Mouse (Mus musculus): ENCODE measurements around the gene Rnf11.
"Not testable (repeated sequence)": the region's sequence is repeated elsewhere in the genome, so short reads cannot be mapped to it uniquely, and the experiment has no call there.

Gene Rnf11

DNA sequence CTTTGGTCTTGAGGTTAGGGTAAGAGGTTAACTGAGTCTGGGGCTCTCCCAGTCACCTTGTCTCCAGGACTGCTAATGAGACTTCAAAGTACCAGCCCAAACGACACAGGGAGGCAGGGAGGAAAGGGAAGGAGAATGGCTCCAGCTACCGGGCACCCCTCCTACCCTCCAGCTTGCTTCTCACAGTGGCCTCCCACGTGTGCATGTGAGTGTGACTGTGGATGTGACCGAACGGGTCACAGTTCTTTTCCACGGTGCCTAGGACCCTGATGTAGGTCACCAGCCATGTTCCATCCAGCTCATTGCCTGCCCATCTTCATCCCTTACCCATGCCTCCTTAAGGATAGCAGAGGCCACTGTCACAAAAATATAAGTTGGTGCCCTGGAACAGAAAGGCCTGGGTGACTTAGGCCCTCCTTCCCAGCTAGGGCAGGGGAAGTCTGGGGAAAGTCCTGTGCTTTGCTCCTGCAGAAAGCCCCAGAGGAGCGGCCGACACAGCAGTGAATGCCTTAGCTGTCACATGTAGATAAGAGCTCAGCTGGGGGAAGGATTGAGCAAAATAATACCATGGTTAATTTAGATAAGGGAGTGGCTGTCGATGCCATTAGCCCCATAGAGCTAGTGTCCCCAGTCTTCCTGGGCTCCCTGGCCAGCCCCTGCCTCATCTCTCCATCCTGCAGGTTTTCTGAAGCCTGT is 73.7 kb downstream of the Rnf11 start:
- no peak for DNase-seq

DNA sequence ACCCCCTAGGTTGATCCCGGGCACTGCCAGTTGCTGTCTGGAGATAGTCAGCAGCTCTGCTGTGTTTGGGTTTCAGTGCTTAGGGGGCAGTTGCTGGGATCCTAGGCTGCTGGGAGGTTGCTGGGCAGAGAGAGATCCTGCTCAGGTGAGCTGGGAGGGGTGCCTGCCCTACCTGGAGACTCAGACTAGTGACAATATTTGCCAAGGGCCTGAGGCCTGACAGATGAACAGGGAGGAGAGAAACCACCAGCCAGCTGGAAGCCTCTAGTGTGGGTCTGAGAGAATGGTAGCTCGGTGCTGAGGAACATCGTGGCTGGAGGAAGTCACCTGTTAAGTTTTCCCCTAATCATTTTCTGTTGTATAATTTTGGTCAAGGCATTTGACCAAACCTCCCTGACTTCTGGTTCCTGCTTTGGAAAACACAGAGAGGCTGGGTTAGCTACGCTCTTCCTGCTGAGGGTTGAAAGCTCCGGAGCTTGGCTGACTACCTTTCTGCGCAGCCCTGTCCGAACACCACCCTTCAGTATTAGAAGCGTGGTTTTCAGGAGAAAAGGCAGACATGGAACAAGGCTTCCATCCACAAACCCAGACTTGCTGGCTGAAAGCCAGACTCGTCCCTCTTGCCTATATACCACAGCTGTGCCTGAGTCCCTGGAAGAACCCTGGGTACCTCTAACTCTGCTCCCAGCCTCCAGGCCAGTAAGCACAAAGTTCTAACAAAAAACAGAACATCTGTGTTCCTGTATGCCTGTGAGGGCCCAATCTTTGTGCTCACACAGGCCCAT is 76.6 kb downstream of the Rnf11 start:
- no peak for DNase-seq

DNA sequence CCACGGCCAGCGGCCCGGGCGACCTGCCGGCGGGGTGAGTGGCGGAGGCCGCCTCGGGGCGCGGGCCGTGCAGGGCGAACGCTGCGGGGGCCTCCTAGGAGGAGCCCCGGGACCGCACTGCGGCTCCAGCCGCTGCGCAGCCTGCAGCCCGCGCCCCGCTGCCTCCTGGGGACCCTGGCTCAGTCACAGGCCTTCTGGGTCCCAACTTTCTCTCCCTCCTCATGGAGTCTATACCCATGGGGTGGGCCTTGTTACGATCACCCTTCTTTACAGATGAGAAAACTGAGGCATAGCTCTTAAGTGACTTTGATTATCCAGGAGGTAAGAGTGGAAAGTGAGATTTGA is 77.4 kb downstream of the Rnf11 start:
- no peak for DNase-seq

- peak; percentile 44 for DNase-seq
Measured at GRCm38 (mm10) chr4:109406486-109407175, 77.9 kb downstream of the Rnf11 start, which contains the start of gene Ttc39a. Ttc39a (plus strand) TSS chr4:109406623.

DNA sequence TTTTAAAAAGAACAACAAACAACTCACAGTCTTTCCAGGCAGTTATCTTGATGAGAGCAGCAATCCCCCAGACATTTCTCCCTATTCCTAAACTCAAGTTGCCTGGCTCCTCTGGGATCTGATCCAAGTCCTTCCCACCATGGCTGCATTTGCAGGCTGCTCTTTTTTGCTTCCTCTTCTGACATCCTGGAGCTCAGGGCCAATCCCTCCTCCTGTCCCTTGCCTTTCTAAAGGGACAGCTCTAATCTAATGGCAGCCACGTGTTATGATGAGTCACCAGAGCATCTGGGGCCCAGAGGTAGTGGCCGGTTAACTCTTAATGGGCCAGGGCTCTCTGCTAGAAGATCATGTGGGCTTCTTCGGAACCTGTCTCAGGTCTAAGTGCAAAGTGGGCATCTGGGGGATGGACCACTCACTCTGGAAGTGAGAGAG is 78.5 kb downstream of the Rnf11 start:
- DNase-seq = peak; percentile 84

DNA sequence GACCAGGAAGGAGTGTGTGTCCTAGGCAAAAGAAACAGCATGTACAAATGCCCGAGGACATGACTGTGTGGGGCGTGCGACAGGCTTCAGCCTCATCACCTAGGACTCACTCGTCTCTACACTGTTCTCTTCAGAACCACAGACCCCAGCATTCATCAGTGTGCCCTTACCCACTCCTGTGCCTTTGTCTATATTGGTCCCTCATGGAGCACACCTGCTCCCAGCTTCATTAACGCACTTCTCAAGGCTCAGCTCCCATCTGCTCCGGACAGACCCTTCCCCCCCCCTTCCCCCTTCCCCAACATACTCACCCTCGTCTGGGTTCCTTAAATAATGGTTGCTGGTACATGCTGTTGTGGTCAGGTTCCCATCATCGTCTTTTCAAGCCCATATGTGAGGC is 79.1 kb downstream of the Rnf11 start:
- no peak for DNase-seq

DNA sequence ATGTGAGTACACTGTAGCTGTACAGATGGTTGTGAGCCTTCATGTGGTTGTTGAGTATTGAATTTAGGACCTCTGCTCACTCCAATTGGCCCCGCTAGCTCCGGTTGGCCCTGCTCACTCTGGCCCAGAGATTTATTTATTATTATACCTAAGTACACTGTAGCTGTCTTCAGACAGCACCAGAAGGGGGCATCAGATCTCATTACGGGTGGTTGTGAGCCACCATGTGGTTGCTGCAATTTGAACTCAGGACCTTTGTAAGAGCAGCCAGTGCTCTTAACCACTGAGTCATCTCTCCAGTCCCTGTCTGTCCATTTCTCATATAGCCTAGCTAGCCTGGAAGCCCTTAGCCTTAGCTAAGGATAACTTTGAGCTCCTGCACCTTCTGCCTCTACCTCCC is 79.6 kb downstream of the Rnf11 start:
- not testable (repeated sequence) for DNase-seq

DNA sequence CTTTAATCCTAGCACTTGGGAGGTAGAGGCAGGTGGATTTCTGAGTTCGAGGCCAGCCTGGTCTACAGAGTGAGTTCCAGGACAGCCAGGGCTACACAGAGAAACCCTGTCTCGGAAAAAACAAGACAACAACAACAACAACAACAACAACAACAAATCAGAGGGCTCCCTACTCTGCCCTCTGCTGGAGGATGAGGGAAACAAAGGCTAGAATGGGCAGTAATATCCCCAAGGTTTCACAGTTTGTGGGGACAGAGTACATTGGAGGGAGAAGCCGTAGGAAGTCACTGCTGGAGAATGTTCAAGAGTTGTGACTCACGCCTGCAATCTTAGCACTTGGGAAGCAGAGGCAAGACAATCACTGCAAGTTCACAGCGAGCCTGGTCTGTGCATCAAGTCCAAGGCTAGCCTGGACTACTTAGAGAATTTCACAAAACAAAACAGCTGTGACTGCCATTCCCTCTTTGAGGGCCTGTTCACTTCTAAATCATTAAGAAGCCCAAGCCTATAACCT is 83.3 kb downstream of the Rnf11 start:
- no peak for DNase-seq
